Mouse (Mus musculus) thymus, postnatal 10 days (tissue): ENCODE measurements around the gene Snx8.

Source experiments
- DNase-seq, 2 experiments: peaks; one replicate each; pipeline ENCODE4 v3.0.0; 2021; ENCODE audit warnings: low spot score in 2 of 2

The Snx8 gene

GRCm38 (mm10) chr5:140345244-140345643 is 43.8 kb downstream of the Snx8 start:
- no peak for DNase-seq

DNA sequence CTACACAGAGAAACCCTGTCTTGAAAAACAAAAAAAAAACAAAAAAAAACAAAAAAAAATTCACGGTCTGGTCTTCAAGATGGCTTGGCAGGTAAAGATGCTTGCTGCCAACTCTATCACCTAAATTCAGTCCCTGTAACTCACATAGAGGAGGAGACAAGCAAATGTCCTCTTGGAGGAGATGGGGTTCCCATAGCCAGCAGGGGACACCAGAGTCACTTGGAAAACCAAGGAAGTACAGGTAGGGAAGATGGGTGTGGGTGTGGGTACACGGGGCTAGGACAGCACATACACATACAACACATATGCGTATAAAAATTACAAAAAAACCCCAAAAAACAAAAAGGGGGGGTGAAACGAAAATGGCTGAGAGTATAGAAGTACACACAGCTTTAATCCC is 46.2 kb downstream of the Snx8 start:
- no peak for DNase-seq

DNA sequence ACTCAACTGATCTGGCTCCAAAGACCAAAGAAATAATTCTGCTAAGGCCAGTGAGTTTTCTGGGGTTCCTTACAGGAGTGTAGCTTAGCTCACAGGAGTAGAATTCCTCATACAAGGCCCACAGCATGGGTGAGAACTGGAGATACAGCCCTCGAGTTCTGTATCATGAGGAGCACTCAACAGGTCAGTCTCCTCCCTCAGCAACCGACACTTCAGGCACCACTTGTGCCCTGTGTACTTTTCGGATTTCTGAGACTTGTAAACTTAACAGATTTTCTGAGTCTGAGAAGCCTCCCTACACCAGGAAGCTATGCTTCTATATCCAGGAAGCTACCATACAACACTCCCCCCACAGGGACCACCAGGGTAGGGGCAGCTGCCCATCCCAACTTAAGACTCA is 49.2 kb downstream of the Snx8 start:
- no peak for DNase-seq

DNA sequence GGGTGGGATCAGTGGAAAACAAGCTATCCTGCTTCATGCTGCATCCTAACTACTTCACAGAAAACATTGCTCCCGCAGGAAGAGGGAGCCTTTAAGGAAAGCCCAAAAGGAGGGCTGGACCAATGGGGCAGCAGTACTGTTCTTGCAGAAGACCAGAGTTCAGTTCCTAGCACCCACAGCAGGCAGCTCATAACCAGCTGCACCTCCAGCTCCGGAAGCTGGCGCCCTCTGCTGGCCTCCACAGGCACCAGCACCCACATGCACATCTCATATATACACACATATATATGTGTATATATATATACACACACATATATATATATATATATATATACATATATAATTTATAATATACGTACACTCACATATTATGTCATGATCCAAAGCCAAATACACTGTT is 50.3 kb downstream of the Snx8 start:
- DNase-seq = no peak

- DNase-seq = peak in 1 of 2 experiments; percentile 61
These were observed 52.4 kb downstream of the Snx8 start for GRCm38 (mm10) chr5:140336680-140337079.

DNA sequence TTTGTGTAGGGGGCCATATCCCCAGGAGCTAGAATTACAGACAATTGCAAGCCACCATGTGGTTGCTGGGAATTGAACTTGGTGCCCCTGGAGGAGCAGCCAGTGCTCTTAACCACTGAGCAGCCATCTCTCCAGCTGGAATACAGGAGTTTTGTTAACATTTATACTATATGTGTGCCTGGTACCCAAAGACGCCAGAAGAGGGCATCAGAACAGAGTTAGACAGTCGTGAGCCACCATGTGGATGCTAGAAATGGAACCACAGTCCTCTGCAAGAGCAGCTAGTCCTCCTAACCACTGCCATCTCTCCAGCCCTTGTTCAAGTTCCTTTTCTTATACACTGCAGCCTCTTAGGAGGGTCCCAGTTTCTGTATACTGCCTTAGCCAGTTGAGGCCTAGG is 55.4 kb downstream of the Snx8 start:
- peak in 1 of 2 experiments; percentile 32 for DNase-seq

- no peak for DNase-seq
These were observed 56.5 kb downstream of the Snx8 start for GRCm38 (mm10) chr5:140332519-140332918.

- DNase-seq = peak; percentile 76 to 86
These were observed 57.2 kb downstream of the Snx8 start, which contains the start of gene Mrm2 for GRCm38 (mm10) chr5:140331615-140332512. TSS of gene Mrm2 (minus strand) at chr5:140331898.

GRCm38 (mm10) chr5:140324058-140324457 is 65.0 kb downstream of the Snx8 start:
- no peak for DNase-seq

GRCm38 (mm10) chr5:140321756-140322575 is 67.1 kb downstream of the Snx8 start:
- no peak for DNase-seq

GRCm38 (mm10) chr5:140321042-140321755 is 67.9 kb downstream of the Snx8 start, which contains the start of the genes Mad1l1 and Nudt1:
TSS of gene Mad1l1 (minus strand) at chr5:140321552.
TSS of gene Nudt1 (plus strand) at chr5:140321656.
- DNase-seq = peak; percentile 92 to 93

- no peak for DNase-seq
These were observed 72.3 kb downstream of the Snx8 start for GRCm38 (mm10) chr5:140316716-140317115.

GRCm38 (mm10) chr5:140307602-140308001 is 81.5 kb downstream of the Snx8 start:
- DNase-seq = no peak

- DNase-seq = no peak
These were observed 83.0 kb downstream of the Snx8 start for GRCm38 (mm10) chr5:140306016-140306415.

- DNase-seq = no peak
These were observed 90.8 kb downstream of the Snx8 start for GRCm38 (mm10) chr5:140298291-140298690.

DNA sequence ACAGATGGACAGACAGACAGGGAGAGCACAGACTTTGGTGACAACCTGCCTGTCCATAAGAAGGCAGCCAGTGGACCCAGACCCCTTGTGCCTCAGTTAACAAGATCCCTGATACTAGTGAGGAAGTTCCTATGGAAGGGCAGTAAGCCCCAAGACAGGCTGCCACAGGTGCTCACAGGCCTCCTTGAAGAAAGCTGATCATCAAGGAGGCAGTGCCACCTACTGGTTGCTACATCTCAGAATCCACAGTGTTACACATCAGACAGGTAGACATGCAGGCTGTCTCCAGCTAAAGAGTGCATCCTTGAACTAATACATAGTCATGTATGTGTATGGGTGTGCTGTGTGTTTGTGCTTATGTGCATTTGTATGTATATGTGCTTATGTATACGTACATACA is 96.9 kb downstream of the Snx8 start:
- peak; percentile 80 to 82 for DNase-seq
